Mouse (Mus musculus) right cerebral cortex, adult 2 months (tissue): ENCODE measurements around the gene Cd2ap.
A peak's percentile ranks its signal among the peaks of the same experiment; 100 is the strongest.
"Not testable (repeated sequence)": the region's sequence is repeated elsewhere in the genome, so short reads cannot be mapped to it uniquely, and the experiment has no call there.

Experiments
- DNase-seq, 2 experiments: peaks; one replicate each; pipeline ENCODE4 v3.0.0; 2021 to 2022; ENCODE audit warnings: low spot score in 2 of 2

Gene Cd2ap

DNA sequence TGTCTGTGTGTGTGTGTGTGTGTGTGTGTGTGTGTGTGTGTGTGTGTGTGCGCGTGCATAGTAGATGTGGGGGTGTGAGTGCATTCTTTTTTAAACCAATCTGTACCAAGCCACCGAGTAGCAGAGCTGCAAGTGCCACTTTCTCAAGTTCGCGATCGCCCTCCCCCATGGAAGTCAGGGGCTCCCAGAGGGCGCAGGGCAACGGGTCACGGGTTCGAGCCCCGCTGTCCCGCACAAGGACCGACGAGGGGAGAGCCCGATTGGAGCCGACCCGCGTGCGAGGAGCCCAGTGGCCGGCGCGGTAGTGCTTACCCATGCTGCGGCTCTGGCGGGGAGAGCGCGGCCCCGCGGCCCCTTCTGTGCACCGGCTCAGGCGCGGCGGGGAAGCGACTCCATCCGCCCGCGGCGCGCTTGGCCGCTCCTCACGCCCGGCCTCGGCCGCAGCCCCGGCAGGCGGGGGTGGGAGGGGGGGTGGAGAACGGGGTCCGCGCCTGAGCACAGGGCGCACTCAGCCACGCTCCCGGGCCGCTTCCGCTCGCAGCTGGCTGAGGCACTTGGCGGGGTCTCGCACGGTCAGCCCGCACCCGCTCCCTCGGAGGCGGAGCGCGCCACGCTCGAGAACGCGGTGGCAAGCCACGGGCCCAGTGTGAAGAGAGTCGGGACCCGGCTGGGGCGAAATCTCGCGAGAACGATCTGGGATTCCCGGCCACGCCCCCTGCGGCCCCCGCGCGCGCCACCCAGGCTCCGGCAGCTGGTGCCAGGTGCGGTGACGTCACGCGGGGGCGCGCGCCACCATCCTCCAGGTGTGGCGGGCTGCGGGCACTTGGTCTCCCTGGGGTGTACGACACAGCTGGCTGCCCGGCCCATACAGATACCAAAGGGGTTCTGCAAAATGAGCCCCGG lies at the start of gene Cd2ap:
Gene Cd2ap, minus strand, starts transcription at position 665 of the 903 bp plus-strand sequence.
- peak; percentile 94 to 96 for DNase-seq

DNA sequence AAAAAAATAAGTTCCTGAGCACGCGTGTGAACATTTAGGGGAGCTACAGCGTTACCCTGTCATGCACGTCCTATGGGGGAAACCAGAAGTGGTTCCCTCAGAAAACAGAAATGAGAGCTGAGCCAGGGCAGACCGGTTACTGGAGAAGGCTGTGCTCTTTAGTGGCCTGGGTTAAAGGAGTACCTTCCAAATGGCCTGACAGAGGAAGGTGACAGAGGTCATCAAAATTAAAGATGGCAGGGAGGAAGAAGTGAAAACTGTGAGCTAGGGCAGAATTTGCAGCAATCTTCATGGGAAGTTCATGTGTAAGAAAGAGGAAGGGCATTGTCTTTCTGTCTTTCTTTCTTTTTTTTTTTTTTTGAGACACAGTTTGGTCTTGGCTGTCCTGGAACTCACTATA lies 48.3 kb upstream of the Cd2ap start:
- no peak for DNase-seq

DNA sequence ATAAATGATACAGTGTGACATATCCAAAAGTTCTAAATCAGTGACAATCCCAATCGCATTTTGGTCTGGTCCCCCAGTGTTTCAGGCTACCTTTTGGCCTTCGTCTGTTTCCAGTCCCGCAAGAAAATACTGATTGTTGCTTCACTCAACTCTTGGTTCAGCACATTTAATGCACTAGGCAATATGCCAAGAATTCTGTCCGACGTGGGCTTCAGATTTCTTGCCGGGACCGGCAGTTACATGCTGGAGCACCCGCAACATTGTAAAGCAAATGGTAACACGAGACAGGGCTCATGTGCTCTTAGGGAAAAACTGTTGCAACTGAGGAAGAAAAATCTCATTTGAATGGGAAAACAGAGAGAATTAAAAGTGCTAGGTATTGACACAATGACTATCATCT lies 42.3 kb upstream of the Cd2ap start:
- no peak for DNase-seq

DNA sequence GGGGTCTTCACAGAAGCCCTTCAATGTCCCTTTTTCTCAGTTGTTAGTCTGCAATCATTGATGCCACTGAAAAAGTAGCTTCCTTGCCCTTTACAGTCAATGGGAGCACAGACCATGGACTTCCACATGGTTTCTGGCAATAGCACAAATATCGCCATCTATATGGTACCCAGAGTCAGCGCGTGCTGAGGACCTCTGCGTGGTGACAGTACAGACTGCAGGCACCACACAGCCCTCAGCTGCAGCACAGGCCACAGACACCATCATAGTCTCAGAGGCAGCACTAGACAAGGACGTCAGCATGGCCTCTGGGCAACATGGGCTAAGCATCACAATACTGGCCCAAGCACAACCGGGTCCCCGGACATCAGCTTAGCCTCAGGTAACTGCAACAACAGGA lies 38.3 kb upstream of the Cd2ap start:
- DNase-seq, result no peak

GRCm38 (mm10) chr17:42912193-42912592 lies 35.7 kb upstream of the Cd2ap start:
- DNase-seq, result no peak

DNA sequence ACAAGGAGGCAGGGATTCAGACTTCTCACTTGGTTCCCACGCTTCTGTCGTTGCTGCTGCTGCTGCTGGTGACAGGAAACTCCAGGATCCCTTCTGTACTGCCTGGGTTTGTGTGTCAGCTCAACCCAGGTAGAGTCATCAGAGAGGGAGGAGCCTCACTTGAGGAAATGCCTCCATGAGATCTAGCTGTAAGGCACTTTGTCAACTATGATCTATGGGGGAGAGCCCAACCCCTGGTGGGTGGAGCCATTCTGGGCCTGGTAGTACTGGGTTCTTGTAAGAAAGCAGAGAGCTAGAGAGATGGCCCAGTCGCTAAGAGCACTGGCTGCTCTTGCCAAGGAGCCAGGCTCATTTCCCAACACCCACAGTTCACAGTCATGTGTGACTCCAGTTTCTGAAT lies 34.0 kb upstream of the Cd2ap start:
- DNase-seq, result no peak

- DNase-seq, result no peak
Observed at GRCm38 (mm10) chr17:42909376-42909775, 32.9 kb upstream of the Cd2ap start.

DNA sequence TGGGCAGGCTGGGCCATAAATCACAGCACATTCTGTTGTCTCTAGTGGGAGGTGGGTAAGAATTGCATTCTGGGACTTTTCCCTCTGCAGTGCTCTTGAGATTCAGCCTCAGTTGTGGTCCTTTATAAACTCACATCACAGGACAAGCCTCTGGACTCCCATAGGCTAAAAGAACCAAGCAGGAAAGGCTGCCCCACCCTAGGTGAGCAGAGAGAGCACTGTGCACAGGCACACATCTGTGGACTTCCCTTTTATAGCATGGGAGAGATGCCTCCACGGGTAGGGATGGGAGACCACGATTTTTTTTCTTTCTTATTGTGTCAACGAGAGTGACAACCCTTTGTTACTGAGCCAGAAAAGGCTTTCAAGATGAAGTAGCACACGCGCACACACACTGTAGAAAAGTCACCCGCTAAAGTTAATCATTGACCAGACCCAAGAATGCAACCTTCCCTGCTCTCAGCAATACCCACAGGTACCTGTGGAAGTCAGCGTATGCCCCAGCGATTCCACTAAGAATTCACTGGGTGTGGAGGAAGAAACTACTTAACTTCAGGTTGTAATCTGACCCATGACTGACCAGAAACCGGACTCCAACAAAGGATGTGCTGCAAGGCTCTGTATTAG lies 32.4 kb upstream of the Cd2ap start:
- no peak for DNase-seq

DNA sequence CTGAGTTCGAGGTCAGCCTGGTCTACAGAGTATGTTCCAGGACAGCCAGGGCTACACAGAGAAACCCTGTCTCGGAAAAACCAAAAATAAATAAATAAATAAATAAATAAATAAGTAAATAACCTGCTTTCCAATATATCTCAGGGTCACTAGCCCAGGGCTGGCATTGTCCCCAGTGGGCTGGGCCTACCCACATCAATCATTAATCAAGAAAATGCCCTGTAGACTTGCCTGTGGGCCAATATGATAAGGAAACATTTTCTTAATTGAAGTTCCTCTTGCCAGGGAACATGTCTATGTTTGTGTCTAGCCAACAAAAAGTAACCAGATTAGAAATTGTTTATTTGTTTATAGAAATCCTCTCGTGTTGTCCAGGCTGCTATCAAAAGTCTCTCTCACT lies 31.7 kb upstream of the Cd2ap start:
- no peak for DNase-seq

DNA sequence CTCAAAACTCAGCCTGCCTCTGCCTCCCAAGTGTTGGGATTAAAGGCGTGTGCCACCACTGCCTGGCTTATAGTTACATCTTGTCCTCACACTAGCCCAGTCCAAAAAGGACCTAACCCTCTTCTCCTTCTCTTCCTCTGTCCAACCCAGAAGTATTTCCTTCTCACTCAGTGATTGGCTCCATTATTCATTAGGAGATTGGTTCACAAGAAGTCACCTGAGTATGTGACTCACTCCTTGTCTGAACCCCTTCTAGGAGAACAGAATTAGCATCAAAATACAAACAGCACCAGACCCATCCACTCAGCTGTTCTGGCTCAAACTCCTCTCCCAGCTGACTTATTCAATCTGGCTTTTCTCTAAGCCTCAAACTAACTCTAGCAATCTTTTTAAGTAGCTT lies 30.0 kb upstream of the Cd2ap start:
- not testable (repeated sequence) for DNase-seq

DNA sequence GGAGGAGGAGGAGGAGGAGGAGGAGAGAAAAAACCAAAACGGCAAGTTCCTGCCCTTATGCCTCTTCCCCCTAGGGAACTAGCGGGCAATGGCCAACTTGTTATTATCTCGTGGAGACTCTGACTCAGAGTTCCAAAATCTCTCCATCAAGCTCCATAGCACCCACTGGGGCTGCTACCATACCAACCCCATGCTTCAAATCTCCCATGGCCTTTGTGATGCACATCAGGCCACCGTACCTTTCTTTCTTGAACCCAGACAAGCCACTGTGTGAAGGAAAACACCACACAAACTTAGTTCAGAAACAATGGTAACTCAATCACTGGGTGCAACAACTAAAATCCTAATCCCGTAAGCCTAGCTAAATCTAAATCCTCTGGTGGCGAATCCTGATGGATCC lies 29.5 kb upstream of the Cd2ap start:
- DNase-seq, result no peak

DNA sequence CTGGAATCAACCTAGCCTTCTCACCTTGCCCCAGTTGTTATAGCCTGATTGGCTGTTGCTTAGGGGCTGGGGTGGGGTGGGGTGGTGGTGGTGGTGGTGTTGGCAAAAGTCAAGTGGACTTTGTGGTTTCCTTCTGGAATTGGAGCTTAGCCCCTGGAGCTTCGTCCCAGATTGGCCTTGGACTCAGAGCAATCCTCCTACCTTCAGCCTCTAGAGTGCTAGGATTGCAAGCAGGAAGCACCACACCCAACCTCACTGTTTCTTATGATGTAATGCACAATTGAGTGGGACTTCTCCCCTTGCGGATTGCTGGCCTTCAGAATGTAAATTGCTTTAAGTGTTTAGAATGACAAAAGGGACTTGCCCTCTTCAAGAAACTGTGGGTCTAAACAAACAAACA lies 24.3 kb upstream of the Cd2ap start:
- DNase-seq, result no peak

DNA sequence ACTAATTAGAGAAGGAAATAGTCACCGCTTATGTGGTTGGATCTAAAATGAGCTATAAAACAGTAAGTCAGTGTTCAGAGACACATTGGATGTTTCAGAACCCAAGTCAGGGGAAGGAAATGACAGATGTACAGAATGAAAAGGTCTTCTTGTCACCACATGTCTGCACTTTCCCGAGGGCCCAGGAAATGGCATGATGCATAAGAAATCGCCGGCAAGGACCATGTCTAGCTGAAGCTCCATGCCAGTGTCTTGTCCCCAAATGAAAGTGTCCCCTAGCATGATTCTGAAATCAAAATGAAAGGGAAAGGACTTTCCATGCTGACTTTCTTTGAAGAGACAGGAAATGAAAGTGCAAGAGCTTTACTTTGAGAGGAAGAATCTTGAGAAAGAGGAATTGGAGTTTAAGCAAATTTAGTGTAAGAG lies 10.8 kb upstream of the Cd2ap start:
- no peak for DNase-seq

DNA sequence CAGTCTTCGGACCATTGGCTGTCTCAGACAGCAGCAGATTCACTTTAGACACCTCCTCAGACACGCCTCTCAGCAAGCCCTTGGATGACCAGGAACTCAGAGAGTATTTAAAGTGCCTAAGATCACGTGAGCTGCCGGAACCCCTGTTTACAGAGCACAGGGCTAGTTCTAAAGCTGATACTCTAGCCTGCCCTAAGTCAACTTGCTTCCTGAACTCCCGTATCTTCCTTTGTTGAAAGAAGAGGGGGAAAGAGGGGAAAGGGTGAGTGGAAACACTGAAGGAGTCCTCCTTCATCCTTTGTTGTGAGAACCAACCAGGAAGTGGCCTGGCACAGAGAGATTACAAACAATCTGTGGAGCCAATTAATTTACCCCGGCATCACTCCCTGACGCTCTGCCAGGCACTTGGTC lies 8.6 kb upstream of the Cd2ap start:
- no peak for DNase-seq

GRCm38 (mm10) chr17:42884382-42884781 lies 7.9 kb upstream of the Cd2ap start:
- no peak for DNase-seq

DNA sequence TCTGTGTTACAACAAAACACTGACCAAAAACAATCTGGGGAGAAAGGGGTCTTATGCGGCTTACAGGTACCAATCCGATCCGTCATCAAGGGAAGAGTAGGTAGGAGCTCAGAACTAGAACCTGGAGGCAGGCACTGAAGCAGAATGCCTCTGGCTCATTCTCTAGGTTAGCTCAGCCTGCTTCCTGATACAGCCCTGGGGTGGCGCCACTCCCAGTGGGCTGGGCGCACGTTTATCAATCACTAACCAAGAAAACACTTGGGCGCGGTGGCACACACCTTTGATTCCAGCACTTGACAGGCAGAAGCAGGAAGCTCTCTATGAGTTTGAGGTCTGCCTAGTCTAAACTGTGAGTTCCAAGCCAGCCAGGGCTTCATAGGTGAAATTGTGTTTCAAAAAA lies 7.3 kb upstream of the Cd2ap start:
- DNase-seq, result no peak

DNA sequence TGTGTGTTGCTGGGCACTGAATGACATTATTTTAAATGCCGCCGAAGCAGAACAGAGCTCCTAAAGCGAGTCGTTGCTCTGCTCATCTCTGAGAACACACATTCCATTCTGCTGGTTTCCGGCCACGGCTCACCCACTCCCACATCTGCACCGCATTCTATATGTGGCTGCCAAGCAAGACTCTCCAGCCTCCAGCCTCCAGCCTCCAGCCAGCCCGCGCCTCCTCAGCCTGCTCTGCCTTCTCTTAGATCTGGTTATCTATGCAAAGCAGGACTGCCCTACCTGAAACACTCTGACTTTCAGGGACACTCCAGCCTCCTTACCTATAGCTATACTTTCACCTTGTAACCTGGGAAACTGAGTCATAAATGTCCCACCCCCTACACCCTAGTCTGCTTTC lies 6.8 kb upstream of the Cd2ap start:
- peak; percentile 59 to 70 for DNase-seq

DNA sequence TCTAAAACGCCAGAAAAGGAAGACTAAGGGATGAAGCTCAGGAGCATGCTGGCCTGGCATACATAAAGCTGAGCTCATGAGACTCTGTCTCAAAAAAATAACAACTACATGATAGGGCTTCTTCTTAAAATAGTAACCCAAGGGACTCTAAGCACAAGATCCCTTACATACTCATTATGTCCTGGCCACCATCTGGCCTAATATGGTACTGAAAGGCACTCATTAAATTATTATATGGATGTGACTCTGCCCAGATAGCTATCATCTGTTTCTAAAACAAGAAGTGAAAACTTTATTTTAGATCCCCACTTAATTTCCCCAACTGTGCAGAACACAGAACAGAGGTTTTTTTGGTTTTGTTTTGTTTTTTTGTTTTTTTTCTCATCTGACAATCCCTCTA lies 6.4 kb upstream of the Cd2ap start:
- no peak for DNase-seq

DNA sequence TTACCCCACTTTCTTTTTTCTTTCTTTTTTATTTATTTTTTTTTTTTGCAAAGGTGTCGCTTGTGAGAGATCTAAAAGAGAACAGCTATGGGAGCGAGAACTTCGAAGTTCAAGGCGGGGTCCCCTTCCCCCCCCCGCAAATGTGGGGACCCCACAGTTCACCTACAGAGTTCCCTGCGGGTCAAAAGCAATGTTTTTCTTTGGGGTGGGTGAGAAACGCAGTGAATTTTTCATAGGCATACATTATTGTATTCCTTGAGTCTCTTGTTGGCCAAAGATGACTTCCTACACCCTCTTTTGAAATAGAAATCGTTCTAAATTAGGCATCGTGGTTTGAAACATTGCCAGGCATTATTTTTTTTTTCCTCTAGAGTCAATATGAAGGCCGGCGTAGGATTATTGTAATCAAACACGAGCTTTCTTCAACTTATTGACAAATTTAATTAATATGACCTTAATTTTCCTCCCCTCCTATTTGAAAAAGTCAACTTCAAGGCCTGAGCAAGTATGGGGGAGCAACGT lies 500 bp upstream of the Cd2ap start:
- DNase-seq, result no peak

GRCm38 (mm10) chr17:42875571-42876000 lies 879 bp downstream of the Cd2ap start:
- DNase-seq, result peak; percentile 30 to 47

DNA sequence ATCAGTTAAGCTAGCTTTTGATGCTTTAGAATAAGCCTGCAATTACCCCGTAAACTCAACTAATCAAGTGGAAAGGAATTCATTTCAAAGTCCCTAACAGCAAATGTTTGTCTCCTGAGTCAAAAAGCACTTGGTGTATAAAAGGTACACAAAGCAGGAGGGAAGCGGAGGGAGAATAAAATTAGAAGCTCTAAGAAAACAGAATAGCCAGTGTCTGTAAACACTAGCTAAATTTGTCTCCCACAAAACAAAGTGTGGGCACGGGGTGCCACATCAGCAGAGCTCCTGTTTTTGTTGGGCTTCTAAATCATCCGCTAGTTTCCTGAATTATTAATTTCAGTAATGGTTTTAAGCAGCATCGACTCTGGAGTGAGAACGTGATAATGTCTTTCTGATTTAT lies 1.4 kb downstream of the Cd2ap start:
- no peak for DNase-seq

DNA sequence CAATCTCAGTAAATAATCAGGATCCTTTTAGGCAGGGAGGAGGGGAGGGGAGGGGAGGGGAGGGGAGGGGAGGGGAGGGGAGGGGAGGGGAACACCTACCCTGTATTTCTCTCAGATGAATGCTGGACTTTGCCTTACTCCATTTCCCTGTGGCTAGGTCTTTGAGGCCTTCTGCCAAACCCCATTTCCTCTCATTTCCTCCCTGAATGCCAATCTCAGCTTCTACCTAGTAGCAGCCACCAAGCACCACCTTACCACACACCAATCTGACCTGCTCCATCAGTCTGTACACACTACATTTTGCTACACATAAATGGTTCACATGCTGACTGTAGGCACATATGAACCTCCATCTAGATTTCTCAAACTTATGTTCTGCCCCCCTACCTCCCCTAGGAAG lies 6.0 kb downstream of the Cd2ap start:
- no peak for DNase-seq

DNA sequence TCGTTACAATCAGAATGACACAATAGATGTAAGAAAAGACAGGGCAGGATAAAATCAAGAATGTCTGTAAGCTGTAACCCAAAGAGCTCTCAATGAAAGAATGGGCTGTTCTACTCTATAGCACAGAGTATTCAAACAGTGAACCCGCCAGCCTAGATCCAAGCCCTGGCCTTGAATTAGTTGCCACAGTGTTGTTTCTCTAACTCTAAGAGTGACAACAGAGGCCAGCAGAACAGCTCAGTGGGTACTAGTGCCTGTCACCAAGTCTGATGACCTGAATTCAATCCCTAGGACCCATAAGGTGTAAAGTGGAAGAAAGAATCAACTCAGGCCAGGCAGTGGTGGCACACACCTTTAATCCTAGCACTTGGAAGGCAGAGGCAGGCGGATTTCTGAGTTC lies 13.3 kb downstream of the Cd2ap start:
- DNase-seq, result no peak
